Mouse (Mus musculus): Measurements from ENCODE around the gene Rbbp8nl. TPM values are rescaled to one million over a fixed set of nuclear protein-coding genes. Genes with fewer than 3 reads are reported as not detected.
A peak's percentile ranks its signal among the peaks of the same experiment; 100 is the strongest.

The Rbbp8nl gene
- total RNA-seq, 2 experiments from 2014 or later = not detected

- intact Hi-C loops (cut with DNase I) = no loop called here
- no peak for DNase-seq
Observed at GRCm38 (mm10) chr2:180290503-180290902, 824 bp upstream of the Rbbp8nl start.

- DNase-seq = no peak
- intact Hi-C loops (cut with DNase I) = no loop called here
Observed at GRCm38 (mm10) chr2:180288966-180289365, 713 bp downstream of the Rbbp8nl start.

- intact Hi-C loops (cut with DNase I) = loop anchor here (5.0 kb wide), 1 partner anchor 298 kb away; no protein-coding TSS in a partner anchor
Observed at GRCm38 (mm10) chr2:180279321-180279720, 10.4 kb downstream of the Rbbp8nl start.

DNA sequence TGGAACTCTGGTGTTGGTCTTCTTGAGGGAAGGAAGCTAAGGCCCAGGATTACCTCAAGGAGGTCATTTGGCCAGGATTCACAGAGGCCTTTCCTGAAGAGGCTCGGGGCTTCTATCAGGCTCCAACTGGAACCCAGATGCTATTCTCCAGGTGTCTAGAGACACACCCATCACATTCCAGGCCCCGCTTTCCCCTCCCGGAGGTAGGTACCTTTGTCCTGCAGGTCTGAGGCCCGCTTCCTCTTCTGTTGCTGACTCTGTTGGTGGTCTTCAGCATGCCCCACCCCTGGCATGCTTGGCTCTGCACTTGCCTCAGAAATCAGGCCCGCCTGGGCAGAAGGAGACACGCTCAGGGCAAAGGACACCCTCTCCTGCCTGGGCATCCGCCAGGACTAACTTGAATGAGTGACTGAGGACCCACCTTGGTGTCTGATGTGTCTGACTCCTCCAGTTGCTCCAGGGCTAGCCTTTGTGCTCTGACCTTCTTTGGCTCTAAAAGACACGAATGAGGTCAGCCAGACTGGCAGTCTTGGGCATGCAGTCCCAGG lies 11.8 kb downstream of the Rbbp8nl start:
- intact Hi-C loops (cut with DNase I) = loop anchor here (5.0 kb wide), 1 partner anchor 299 kb away; no protein-coding TSS in a partner anchor
- DNase-seq = no peak

More at GRCm38 (mm10) chr2:180279321-180279720, 10.4 kb downstream of the Rbbp8nl start:
- DNase-seq = no peak

DNA sequence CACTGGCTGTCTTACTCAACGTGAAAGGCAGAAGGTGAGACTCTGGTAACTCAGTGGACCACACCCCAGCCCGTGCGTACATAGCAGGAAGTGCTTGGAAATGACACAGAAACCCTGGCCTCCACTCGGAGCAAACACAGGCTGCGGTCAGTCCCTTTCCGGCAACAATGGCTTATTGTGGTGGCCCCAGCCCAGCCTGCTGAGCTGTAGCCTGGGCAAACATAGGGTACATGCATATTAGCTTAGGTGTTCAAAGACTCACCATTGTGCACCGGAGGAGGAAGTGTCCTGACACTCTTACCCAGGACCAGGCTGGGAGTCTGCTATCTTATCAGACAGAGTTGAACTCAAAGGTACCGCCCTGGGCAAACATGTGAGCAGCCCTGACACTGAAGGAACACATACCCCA lies 12.8 kb downstream of the Rbbp8nl start:
- DNase-seq = no peak
- intact Hi-C loops (cut with DNase I) = loop anchor here (1.0 to 5.0 kb wide), 2 partner anchors 70 to 300 kb away; no protein-coding TSS in a partner anchor

DNA sequence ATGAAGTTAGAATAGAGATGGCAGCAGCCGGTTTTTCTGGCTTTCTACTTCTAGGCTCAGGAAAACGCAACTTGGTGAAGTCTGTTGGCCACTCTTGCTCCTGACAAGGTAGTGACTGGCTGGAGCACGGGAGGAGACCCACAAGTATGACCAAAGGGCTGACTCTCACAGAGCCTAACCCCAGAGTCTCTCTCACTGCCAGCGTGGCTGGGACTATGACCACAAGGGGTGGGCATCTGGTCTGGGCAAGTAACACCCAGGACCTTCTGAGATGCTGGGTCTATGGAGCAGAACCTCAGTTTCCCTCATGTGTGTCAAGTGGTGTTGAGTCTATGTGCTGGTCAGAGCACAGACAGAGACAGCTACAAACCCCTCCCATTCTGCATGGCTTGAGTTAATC lies 13.3 kb downstream of the Rbbp8nl start:
- intact Hi-C loops (cut with DNase I) = loop anchor here (1.0 to 5.0 kb wide), 2 partner anchors 71 to 301 kb away; no protein-coding TSS in a partner anchor
- no peak for DNase-seq

- intact Hi-C loops (cut with DNase I) = loop anchor here (1.0 to 5.0 kb wide), 3 partner anchors 71 to 301 kb away; no protein-coding TSS in a partner anchor
Observed at GRCm38 (mm10) chr2:180275836-180276235, 13.8 kb downstream of the Rbbp8nl start.

GRCm38 (mm10) chr2:180274523-180274922 lies 15.2 kb downstream of the Rbbp8nl start:
- DNase-seq = no peak
- intact Hi-C loops (cut with DNase I) = loop anchor here (2.0 kb wide), 1 partner anchor 158 kb away; no protein-coding TSS in a partner anchor

More at GRCm38 (mm10) chr2:180275836-180276235, 13.8 kb downstream of the Rbbp8nl start:
- DNase-seq = peak; percentile 85 to 90

- DNase-seq = peak; percentile 89 to 96
- intact Hi-C loops (cut with DNase I) = loop anchor here (2.0 kb wide), 1 partner anchor 159 kb away; no protein-coding TSS in a partner anchor
Observed at GRCm38 (mm10) chr2:180273394-180274244, 16.1 kb downstream of the Rbbp8nl start, which contains the start of gene Cables2. Cables2 (minus strand) TSS chr2:180273496.

GRCm38 (mm10) chr2:180272884-180273321 lies 16.8 kb downstream of the Rbbp8nl start:
- DNase-seq = no peak
- intact Hi-C loops (cut with DNase I) = no loop called here

- DNase-seq = no peak
- intact Hi-C loops (cut with DNase I) = no loop called here
Observed at GRCm38 (mm10) chr2:180271804-180272395, 17.8 kb downstream of the Rbbp8nl start.

DNA sequence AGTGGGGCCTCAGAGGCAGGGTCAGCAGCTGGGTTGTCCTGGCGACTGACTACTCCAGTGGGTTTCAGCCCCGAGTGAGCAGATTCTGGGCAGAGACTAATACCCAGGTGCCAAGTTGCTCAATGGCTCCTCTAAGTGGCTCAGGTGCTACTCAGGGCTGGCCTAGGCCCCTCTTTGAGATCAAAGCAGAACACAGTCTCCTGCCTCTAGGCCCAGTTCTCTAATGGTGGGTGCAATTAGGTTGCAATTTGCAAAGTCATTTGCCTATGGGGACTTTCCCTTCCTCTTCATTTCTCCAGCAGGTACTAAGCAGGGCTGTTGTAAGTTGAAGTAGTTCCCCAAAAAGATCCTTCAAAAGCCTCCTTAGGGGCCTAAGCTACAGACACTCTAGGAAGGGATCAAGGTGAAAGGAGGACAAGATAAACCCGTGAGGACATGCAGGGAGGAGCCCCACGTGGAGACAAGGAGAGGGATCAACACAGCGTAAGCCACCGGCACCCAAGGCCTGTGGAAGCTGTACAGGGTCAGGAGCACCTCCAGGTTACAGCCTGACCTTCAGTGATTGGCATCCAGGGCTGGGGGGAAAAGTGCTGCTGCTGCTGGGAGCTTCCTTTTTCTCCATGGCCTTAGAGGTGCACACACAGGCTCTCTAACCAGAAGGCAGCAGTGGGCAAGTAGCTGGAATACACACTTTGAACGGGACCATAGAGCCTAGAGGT lies 19.0 kb downstream of the Rbbp8nl start:
- DNase-seq = no peak
- intact Hi-C loops (cut with DNase I) = no loop called here

DNA sequence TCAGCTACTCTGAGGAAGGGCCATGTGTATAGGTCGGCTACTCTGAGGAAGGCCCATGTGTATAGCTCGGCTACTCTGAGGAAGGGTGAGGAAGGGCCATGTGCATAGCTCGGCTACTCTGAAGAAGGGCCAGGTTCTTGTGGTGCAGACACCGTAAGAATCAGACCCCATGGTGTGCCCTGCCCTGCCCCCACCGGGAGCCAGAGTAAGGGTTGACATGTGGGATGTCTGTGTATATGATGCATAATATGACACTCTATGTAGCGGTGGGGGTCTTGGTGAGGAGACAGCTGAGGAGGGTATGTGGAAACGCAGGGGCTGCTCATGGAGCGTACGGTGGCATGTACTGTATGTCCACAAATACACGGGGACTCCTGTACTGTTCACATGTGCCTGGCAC lies 20.4 kb downstream of the Rbbp8nl start:
- intact Hi-C loops (cut with DNase I) = no loop called here
- no peak for DNase-seq

DNA sequence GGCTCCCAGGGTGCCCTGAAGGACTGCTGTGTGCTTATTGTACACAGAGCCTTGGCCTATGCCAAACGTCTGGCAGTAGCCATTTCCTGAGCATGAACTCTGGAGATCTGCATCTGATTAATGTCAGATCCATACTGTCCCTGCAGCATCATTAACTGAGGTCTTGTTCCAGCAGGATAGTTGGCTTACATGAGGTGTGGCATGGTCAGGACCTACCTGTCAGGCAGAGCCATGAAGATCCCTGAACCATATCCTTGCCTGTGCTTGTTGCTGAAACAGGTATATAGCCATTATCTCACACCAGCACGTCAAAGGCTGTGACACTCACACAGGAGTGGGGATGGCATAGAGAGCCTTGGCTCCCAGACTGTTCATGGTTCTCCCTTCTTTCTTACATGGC lies 21.7 kb downstream of the Rbbp8nl start:
- intact Hi-C loops (cut with DNase I) = no loop called here

DNA sequence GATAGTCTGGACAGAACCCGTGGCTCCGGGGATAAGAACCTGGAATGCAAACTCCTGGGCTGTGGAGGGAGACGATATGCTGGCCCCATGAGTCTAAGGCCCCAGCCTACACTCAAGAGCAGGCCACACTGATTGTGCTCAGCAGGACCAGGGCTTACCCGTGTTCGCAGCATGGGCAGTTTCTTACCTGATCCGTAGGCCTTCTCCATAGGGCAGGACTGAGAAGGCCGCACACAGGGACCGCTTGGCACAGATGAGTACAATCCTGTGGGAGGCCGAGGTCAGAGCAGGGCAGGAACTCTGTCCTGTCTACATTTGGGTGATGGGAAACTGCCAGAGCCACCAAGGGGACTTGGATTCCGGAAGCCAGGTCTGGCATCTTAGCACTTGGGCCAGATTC lies 26.8 kb downstream of the Rbbp8nl start:
- intact Hi-C loops (cut with DNase I) = no loop called here
- DNase-seq = no peak

More for the DNA sequence above, 21.7 kb downstream of the Rbbp8nl start:
- no peak for DNase-seq

GRCm38 (mm10) chr2:180262441-180262840 lies 27.2 kb downstream of the Rbbp8nl start:
- intact Hi-C loops (cut with DNase I) = no loop called here
- DNase-seq = peak; percentile 44 to 50

GRCm38 (mm10) chr2:180261901-180262300 lies 27.8 kb downstream of the Rbbp8nl start:
- intact Hi-C loops (cut with DNase I) = no loop called here
- DNase-seq = no peak

DNA sequence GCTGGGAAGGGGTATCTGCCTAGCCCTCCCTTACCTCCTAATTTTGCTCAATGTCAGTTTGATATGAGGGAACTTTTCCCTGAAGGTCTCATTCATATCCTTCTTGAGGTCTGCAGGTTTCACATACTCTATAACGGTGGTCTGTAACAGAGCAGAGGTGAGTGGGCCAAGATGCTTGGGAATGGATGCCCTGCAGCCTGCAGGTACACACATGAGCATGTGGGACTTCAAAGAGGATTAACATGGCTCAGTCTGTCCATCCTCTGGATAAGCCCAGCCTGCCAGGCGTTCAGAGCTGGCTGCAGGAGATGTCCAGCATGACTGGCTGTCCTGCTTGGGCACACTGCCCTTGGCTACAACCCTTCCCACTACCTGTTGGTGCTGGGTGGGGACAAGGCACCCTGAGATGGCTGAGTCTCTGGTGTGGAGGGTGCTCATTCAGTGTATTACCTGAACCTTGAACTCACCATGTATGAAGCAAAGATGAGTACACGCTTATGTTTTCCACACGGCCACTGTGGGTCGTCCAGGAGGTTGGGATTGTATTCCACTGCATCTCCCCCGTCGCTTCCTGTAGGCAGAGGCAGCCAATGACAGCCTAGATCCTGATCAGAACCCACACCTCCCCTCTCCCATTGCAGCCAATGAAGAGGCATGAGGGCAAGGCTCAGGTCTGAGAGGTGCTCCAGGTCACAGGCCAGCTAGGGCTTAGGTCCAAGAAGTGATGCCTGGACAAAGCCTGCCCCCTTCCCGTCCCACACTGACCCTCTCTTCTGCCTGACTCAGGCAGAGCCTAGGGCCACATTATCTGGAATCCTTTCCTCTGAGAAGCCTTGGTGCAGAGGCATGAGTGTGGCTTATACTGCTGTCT lies 28.8 kb downstream of the Rbbp8nl start:
- intact Hi-C loops (cut with DNase I) = no loop called here
- no peak for DNase-seq

Measured in heart, postnatal 14 days (tissue).